Mouse (Mus musculus): ENCODE measurements around the gene Gm5800. TPM values are rescaled to one million over a fixed set of nuclear protein-coding genes. Genes with fewer than 3 reads are reported as not detected.
"Not testable (repeated sequence)": the region's sequence is repeated elsewhere in the genome, so short reads cannot be mapped to it uniquely, and the experiment has no call there.

The Gm5800 gene
- not detected for total RNA-seq (2021)

DNA sequence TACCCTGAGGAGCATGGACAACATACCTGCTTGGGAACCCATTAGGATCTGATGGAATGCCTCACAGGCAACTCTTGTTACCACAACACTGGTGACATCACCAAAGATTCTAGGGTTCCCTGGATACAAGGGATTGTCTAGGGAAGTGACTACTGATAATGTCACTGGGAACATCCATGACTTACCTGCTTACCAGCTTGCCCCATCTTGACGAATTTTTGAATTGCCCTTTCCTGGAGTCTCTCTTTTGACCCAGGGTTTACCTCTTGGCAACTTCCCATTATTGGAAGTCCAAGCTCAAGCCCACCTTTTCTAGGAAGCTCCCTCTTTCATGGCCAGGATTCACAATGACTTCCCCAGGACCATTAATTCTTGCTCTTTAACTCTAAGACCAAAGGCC, at the start of gene Gm5800:
Gene Gm5800, minus strand, starts transcription at position 101 of the 400 bp plus-strand sequence.
- no peak for DNase-seq (ENCODE audit: extremely low spot score in 1 of 2, low spot score in 2 of 2)
- intact Hi-C loops (cut with DNase I), result no loop called here

DNA sequence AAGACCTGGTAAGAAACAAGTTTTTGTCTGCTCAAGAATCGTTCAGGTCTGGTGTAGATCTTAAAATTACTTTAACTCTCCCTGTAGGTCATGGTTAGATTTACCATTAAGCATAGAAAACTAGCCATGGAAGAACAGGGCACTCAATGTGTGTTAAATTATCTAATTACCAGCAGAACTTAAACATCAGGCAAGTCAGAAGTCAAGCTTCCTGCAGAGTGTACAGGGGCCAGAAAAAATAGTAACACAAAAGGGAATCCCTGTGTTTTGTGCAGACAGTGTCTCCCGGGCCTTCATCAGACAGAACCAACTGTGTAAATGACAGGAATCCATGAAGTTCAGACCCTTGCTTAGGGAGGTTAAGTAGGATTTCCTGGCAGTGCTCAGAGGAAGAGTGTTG, 39.0 kb upstream of the Gm5800 start:
- intact Hi-C loops (cut with DNase I), result no loop called here
- no peak for DNase-seq (ENCODE audit: extremely low spot score in 1 of 2, low spot score in 2 of 2)

DNA sequence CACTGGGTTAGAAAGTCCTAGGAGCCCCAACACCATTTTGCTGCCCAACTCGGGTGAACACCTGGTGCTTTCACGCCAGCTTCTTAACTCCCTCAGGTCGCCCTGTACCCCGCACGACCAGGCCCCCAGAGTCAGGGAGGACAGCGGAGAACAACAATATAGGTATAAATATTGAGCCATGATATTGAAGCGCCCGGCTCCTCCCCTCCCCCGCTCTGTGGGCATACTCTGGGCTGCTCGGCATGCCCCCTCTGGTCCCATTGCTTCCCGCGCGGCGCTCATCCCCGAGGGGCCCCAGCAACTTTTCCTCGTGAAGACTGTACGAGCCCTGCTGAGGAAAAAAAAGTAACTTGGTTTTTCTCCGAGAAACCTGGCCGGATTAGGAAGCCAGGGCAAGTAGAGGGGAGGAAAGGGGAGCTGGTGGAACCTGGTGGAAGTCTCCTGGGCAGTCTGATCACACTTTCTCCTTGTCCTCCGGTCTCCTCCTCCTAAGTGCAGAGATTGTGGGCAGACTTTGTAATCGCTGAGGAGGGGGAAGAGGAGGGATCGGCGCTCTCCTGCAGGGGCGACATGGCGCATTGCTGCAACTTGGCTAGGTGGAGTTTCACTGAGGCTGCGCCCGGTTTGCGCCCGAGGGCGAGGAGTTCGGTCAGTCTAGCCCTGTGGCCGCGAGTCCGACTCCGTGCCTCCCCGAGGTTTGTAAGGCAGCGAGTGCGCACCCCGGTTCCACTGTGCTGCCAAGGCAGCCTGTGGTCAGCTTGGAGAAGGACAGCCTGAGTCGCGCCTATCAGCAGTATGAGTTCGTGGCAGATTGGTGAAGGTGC, 23.6 kb upstream of the Gm5800 start:
- peak in 1 of 2 experiments; percentile 22 for DNase-seq (ENCODE audit: extremely low spot score in 1 of 2, low spot score in 2 of 2)
- intact Hi-C loops (cut with DNase I), result no loop called here

DNA sequence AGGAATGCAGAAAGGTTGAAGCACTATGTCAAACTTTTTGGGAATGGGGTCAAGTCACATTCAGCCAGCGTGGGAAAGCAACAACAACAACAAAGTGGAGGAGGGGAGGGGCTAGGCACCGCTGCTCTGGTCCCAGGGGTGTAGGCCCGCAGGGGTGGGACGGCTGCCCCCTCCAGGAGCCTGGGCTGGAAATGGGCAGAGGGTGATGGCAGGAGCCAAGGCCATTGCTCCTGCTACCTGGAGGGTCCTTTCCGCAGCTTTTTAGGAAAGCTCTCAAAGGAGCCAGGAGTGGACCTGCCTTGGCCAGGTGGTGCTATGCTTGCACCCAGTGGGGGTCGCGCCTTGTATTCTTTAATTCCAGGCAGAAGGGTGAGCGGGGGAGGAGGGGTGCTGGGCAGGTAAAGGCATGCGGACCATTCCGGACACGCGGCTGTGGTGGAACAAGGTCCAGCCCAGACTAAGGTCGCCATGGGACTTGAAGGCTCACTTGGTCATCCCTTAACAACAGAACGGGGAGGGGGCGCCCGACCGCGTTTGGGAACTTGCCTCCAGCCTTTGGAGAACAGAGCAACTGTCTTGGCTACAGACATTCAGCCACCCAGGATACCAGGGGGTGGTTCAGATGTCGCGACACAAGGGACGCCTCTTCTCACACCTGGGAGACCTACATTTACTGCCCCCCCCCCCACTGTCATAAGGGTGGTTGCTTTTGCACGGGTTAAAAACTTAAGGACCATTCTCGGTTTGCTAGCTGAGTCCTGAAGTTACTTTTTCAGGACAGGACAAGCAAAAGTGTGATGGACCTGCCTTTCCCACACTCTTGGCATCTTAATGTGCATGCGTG, 22.4 kb upstream of the Gm5800 start:
- intact Hi-C loops (cut with DNase I), result no loop called here
- peak in 1 of 2 experiments; percentile 20 for DNase-seq (ENCODE audit: extremely low spot score in 1 of 2, low spot score in 2 of 2)

DNA sequence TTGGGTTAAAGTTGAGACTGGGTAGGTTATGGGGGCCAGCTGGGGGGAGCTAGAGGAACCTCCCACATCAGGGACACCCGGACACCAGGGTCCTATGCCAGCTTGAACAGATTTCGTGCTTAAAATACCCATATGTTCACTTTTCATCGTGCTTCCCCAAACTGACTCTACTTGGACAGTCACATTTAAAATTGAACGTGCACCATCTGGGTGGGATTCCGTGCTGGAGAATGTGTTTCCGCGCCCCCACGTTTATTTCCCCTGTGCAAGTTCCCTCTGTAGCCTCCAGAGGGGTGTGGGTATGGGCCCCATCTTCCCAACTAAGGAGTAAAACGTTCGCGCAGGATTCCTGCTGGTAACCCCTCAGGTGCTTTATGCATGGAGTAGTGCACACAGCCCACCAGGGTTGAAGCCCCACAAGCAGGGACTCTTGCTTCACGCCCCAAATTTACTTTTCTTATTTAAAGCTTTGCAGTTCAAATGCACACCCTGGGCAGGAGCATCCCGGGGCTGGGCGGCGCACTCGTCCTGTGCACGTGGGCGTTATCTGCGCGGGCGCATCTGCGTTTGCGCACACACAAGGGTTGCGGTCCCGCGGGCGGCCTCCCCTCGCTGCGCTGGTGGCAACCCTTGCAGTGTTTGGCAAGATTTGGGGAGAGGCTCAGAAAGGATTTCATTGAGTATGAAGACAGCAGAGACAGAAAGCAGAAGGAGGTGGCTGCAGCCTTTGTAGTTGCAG, 21.6 kb upstream of the Gm5800 start:
- peak; percentile 39 to 53 for DNase-seq (ENCODE audit: extremely low spot score in 1 of 2, low spot score in 2 of 2)
- intact Hi-C loops (cut with DNase I), result no loop called here

DNA sequence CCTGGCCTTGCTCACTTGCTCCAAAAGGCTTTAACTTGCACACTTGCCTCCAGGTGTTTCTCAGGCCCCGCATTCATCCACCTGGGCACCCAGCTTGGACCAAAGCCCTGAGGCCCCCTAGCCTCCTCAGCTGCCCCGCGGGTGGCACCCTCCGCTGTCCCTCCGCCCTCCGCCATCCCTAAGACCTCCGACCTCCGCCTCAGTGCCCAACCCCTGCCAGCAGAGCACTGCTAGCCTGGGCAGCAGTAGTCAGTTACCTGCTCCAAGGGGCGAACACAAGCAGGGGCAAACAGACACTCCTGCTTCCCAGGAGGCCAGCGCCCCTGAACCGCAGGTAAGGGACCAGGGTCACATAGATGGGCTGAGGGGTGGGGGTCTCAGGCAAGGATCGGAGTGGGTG, 21.0 kb upstream of the Gm5800 start:
- intact Hi-C loops (cut with DNase I), result no loop called here
- no peak for DNase-seq (ENCODE audit: extremely low spot score in 1 of 2, low spot score in 2 of 2)

DNA sequence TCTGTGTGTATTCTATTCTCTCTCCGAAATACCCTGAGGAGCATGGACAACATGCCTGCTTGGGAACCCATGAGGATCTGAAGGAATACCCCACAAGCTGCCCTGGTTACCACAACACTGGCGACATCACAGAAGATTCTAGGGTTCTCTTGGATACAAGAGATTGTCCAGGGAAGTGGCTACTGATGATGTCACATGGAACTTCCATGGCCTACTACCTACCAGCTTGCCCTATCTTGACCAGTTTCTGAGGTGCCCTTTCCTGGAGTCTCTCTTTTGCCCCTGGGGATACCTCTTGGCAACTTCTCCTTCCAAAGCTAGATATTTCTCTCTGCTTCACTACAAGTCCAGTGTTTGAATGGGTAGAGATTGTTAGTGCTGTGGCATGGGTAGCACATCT, 21.6 kb downstream of the Gm5800 start, which contains the start of gene Gm17079:
Gene Gm17079, minus strand, starts transcription at position 101 of the 400 bp plus-strand sequence.
- intact Hi-C loops (cut with DNase I), result not testable (repeated sequence)

DNA sequence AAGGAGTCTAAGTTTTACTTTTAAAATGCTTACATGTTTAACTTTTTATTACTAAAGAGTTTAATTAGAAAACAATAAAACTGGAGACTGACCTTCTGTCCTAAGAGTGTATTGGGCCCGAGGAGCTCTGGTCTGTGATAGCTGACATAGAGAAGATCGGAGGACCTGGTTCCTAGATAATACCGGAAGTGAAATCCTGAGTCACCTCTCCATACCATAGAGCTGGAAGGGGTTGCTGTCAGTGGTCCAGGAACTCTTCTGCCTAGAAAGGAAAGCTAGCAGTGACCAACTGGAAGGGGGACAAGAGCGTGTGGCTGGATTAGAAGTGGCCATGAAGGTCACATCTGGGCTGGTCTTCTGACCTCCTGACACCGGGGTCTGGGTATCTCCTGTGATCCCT, 39.7 kb downstream of the Gm5800 start:
- DNase-seq (ENCODE audit: extremely low spot score in 1 of 2, low spot score in 2 of 2), result no peak
- intact Hi-C loops (cut with DNase I), result no loop called here

More for the DNA sequence above, 21.6 kb downstream of the Gm5800 start, which contains the start of gene Gm17079:
- DNase-seq (ENCODE audit: extremely low spot score in 1 of 2, low spot score in 2 of 2), result not testable (repeated sequence)

Other genes with a start within 250 kb of the Gm5800 start
- not detected for gene Gm5622, start 164.4 kb downstream of the Gm5800 start, total RNA-seq (2021)
- not detected for gene Gm17175, start 143.1 kb downstream of the Gm5800 start, total RNA-seq (2021)
- gene Gm17174, start 125.0 kb downstream of the Gm5800 start, total RNA-seq (2021), result not detected
- gene Gm17078, start 105.9 kb downstream of the Gm5800 start, total RNA-seq (2021), result not detected
- gene Gm4181, start 81.5 kb downstream of the Gm5800 start, total RNA-seq (2021), result not detected
- not detected for gene Gm17079, start 21.7 kb downstream of the Gm5800 start, total RNA-seq (2021)
- gene Ang4, start 56.4 kb upstream of the Gm5800 start, total RNA-seq (2021), result not detected
- gene AY358078, start 82.9 kb upstream of the Gm5800 start, total RNA-seq (2021), result not detected
- gene Ear6, start 136.5 kb upstream of the Gm5800 start, total RNA-seq (2021), result not detected
- 10 to 100 TPM; 35.5 to 42.4 TPM for gene Mettl17, start 167.7 kb upstream of the Gm5800 start, total RNA-seq (2021)
- gene Slc39a2, start 175.7 kb upstream of the Gm5800 start, total RNA-seq (2021), result 1 to 10 TPM; 3.6 to 4.5 TPM
- 100 to 1,000 TPM; 337 to 367 TPM for gene Ndrg2, start 197.0 kb upstream of the Gm5800 start, total RNA-seq (2021)
- gene Tppp2, start 201.2 kb upstream of the Gm5800 start, total RNA-seq (2021), result not detected
- not detected for gene Rnase13, start 205.6 kb upstream of the Gm5800 start, total RNA-seq (2021)

Data from left cerebral cortex, postnatal 10 days (tissue).